Mouse (Mus musculus): Measurements from ENCODE around the gene Mobp.

GRCm38 (mm10) chr9:120163862-120164261 lies 14.4 kb downstream of the Mobp start:
- TF ChIP-seq ZC3H11A (IDR thresholded peaks at IDR 0.05; ENCODE audit: borderline replicate concordance, low read depth, low read length) (no peak), MAFK (IDR thresholded peaks at IDR 0.05; ENCODE audit: insufficient read depth, low read depth, low read length) (no peak), ZNF384 (IDR thresholded peaks at IDR 0.05; ENCODE audit: low read depth, low read length) (no peak)
